8 mouse cellular contexts compared by ENCODE assay signal in genomic region chr2:153585981-153586380, GRCm38 (mm10). TPM values are rescaled to one million over a fixed set of nuclear protein-coding genes. Genes with fewer than 3 reads are reported as not detected.
DNase-seq lines count a peak whose midpoint lies in the region; ATAC-seq and TF ChIP-seq lines count a peak whose summit lies in the region.

No protein-coding gene starts in this region.

- no peak for TF ChIP-seq RAD21 in MEL (IDR thresholded peaks at IDR 0.05; ENCODE audit: low read depth, low read length)

- H3K36me3 ChIP-seq in intestine, embryonic 14.5 days (ENCODE audit: control insufficient read depth, insufficient read depth, low read length), result no peaks in the 10 kb centered on the region
- H3K36me3 ChIP-seq in intestine, embryonic 16.5 days (ENCODE audit: control insufficient read depth, insufficient read depth, low read length), result no peaks in the 10 kb centered on the region
- peaks cover 0 to 12% of the 10 kb centered on the region in 2 experiments; a peak in 2 of 4 replicates for H3K36me3 ChIP-seq in MEL (ENCODE audit: control insufficient read depth in 1 of 2, insufficient read depth in 2 of 2, low read length in 2 of 2)
- H3K36me3 ChIP-seq in forebrain, embryonic 14.5 days (ENCODE audit: control insufficient read depth, insufficient read depth, low read length), result no peaks in the 10 kb centered on the region
- no peaks in the 10 kb centered on the region for H3K36me3 ChIP-seq in liver, postnatal 0 days (replicated peaks; ENCODE audit: insufficient read depth, low read length)

- ATAC-seq in intestine, embryonic 14.5 days (replicated peaks; ENCODE audit: low FRiP score, low TSS enrichment, low read depth), result no peak
- ATAC-seq in intestine, embryonic 16.5 days, result no peak
- no peak for ATAC-seq in forebrain, embryonic 14.5 days
- ATAC-seq in liver, postnatal 0 days, result no peak

- no peak overlapping the region for H3K9ac ChIP-seq in intestine, embryonic 14.5 days (ENCODE audit: low read length)
- no peak overlapping the region for H3K9ac ChIP-seq in intestine, embryonic 16.5 days (ENCODE audit: low read depth, low read length)
- H3K9ac ChIP-seq in MEL (ENCODE audit: control insufficient read depth, low read depth, low read length, poor library complexity, severe bottlenecking), result peak overlapping the region; percentile 80
- H3K9ac ChIP-seq in forebrain, embryonic 14.5 days (ENCODE audit: low read length), result no peak overlapping the region
- H3K9ac ChIP-seq in liver, postnatal 0 days (replicated peaks), result no peak overlapping the region

- TF ChIP-seq POLR2A in MEL (IDR thresholded peaks at IDR 0.05; ENCODE audit: control insufficient read depth in 1 of 2, insufficient read depth in 1 of 2, low read depth in 1 of 2, low read length in 2 of 2, poor library complexity in 1 of 2), result no peak

- DNase-seq in intestine, embryonic 14.5 days (ENCODE audit: low spot score), result no peak
- DNase-seq in MEL (ENCODE audit: low read depth, low spot score), result no peak
- DNase-seq in forebrain, embryonic 14.5 days (ENCODE audit: low spot score), result no peak
- DNase-seq in liver, postnatal 0 days, result no peak
- no peak for DNase-seq in layer of hippocampus, postnatal 25 days (ENCODE audit: extremely low spot score in 1 of 2, low spot score in 1 of 2)
- DNase-seq in adrenal gland, postnatal 36 days, result no peak
- no peak for DNase-seq in left cerebral cortex, adult 8-10 months (ENCODE audit: low spot score in 2 of 2)

- 0 out of 2 replicates have a peak, but pooled peaks cover 2% of the 10 kb centered on the region for H3K4me1 ChIP-seq in intestine, embryonic 14.5 days (replicated peaks; ENCODE audit: control insufficient read depth, insufficient read depth, low read length)
- peaks cover 27% of the 10 kb centered on the region for H3K4me1 ChIP-seq in intestine, embryonic 16.5 days (ENCODE audit: control insufficient read depth, insufficient read depth, low read length)
- H3K4me1 ChIP-seq in MEL (ENCODE audit: control insufficient read depth in 1 of 2, insufficient read depth in 2 of 2, low read length in 2 of 2), result peaks cover 6 to 24% of the 10 kb centered on the region in 2 experiments
- H3K4me1 ChIP-seq in forebrain, embryonic 14.5 days (ENCODE audit: control insufficient read depth, insufficient read depth, low read length), result peaks cover 9% of the 10 kb centered on the region
- peaks cover 25% of the 10 kb centered on the region for H3K4me1 ChIP-seq in liver, postnatal 0 days (ENCODE audit: insufficient read depth)

- 71% methylated on average over 6 of the region's 6 CpGs for WGBS in intestine, embryonic 14.5 days
- WGBS in intestine, embryonic 16.5 days, result 72% methylated on average over 6 of the region's 6 CpGs
- 68% methylated on average over 6 of the region's 6 CpGs for WGBS in forebrain, embryonic 14.5 days
- WGBS in liver, postnatal 0 days (ENCODE audit: insufficient replicate concordance), result 49% methylated on average over 6 of the region's 6 CpGs

- no peak for TF ChIP-seq CTCF in MEL (IDR thresholded peaks at IDR 0.05 in 2 of 3, conservative IDR thresholded peaks at IDR 0.05 in 1 of 3; ENCODE audit: control insufficient read depth in 1 of 3, insufficient read depth in 1 of 3, low read depth in 2 of 3, low read length in 3 of 3, poor library complexity in 1 of 3, severe bottlenecking in 1 of 3)
- TF ChIP-seq CTCF in liver, postnatal 0 days (IDR thresholded peaks at IDR 0.05; ENCODE audit: low read depth), result no peak

- TF ChIP-seq EP300 in MEL (IDR thresholded peaks at IDR 0.05; ENCODE audit: low read depth in 1 of 2, low read length in 2 of 2), result no peak
- TF ChIP-seq EP300 in liver, postnatal 0 days (IDR thresholded peaks at IDR 0.05; ENCODE audit: low read depth), result no peak

- peak overlapping the region; percentile 45 for H3K4me2 ChIP-seq in intestine, embryonic 14.5 days (ENCODE audit: low read length)
- no peak overlapping the region for H3K4me2 ChIP-seq in intestine, embryonic 16.5 days (ENCODE audit: low read depth, low read length)
- peak overlapping the region; percentile 46; the same call in 1 of the 2 replicates for H3K4me2 ChIP-seq in forebrain, embryonic 14.5 days (ENCODE audit: low read length)
- peak overlapping the region; percentile 67 for H3K4me2 ChIP-seq in liver, postnatal 0 days (ENCODE audit: low read depth, low read length)

- peaks cover 5% of the 10 kb centered on the region; the same call in 1 of the 2 replicates for H3K79me2 ChIP-seq in MEL (ENCODE audit: control insufficient read depth, insufficient read depth, low read length, poor library complexity)

- H3K27me3 ChIP-seq in intestine, embryonic 14.5 days (replicated peaks; ENCODE audit: control insufficient read depth, insufficient read depth, low read length), result no peaks in the 10 kb centered on the region
- H3K27me3 ChIP-seq in intestine, embryonic 16.5 days (replicated peaks; ENCODE audit: control insufficient read depth, insufficient read depth, low read length), result no peaks in the 10 kb centered on the region
- H3K27me3 ChIP-seq in MEL (ENCODE audit: control insufficient read depth in 1 of 2, insufficient read depth in 2 of 2, low read length in 2 of 2), result no peaks in the 10 kb centered on the region
- H3K27me3 ChIP-seq in forebrain, embryonic 14.5 days (replicated peaks; ENCODE audit: control insufficient read depth, insufficient read depth, low read length), result no peaks in the 10 kb centered on the region
- no peaks in the 10 kb centered on the region for H3K27me3 ChIP-seq in liver, postnatal 0 days (ENCODE audit: insufficient read depth, low read length)

- no peak overlapping the region for H3K27ac ChIP-seq in intestine, embryonic 14.5 days (ENCODE audit: low read depth)
- H3K27ac ChIP-seq in intestine, embryonic 16.5 days (ENCODE audit: low read length), result no peak overlapping the region
- peak overlapping the region; percentile 42 for H3K27ac ChIP-seq in MEL (ENCODE audit: control insufficient read depth, low read depth, low read length)
- no peak overlapping the region for H3K27ac ChIP-seq in forebrain, embryonic 14.5 days (ENCODE audit: low read depth, low read length)
- no peak overlapping the region for H3K27ac ChIP-seq in liver, postnatal 0 days (ENCODE audit: low read depth)

- no peaks in the 10 kb centered on the region for H3K9me3 ChIP-seq in intestine, embryonic 14.5 days (ENCODE audit: control insufficient read depth, low read length)
- H3K9me3 ChIP-seq in intestine, embryonic 16.5 days (ENCODE audit: control insufficient read depth, low read length), result no peaks in the 10 kb centered on the region
- no peaks in the 10 kb centered on the region for H3K9me3 ChIP-seq in MEL (replicated peaks; ENCODE audit: insufficient read depth, low read length)
- H3K9me3 ChIP-seq in forebrain, embryonic 14.5 days (replicated peaks; ENCODE audit: control insufficient read depth, low read length), result no peaks in the 10 kb centered on the region
- no peaks in the 10 kb centered on the region for H3K9me3 ChIP-seq in liver, postnatal 0 days (ENCODE audit: low read length)

- H3K4me3 ChIP-seq in intestine, embryonic 14.5 days (ENCODE audit: low read depth, low read length), result no peak overlapping the region
- no peak overlapping the region for H3K4me3 ChIP-seq in intestine, embryonic 16.5 days (ENCODE audit: low read length)
- peak overlapping the region; percentile 62 to 78 for H3K4me3 ChIP-seq in MEL (ENCODE audit: control insufficient read depth in 1 of 2, insufficient read depth in 1 of 2, low read depth in 2 of 2, low read length in 2 of 2)
- no peak overlapping the region for H3K4me3 ChIP-seq in forebrain, embryonic 14.5 days (ENCODE audit: low read depth, low read length)
- H3K4me3 ChIP-seq in liver, postnatal 0 days (ENCODE audit: low read depth, low read length), result no peak overlapping the region

TF ChIP-seq in MEL, 35 proteins besides CTCF, POLR2A, EP300 and RAD21:
- TF ChIP-seq NELFE (IDR thresholded peaks at IDR 0.05; ENCODE audit: low read depth, low read length) (no peak), KAT2A (conservative IDR thresholded peaks at IDR 0.05; ENCODE audit: low read depth, low read length) (no peak), POLR2AphosphoS5 (IDR thresholded peaks at IDR 0.05; ENCODE audit: borderline replicate concordance, low read depth, low read length) (no peak), TAL1 (IDR thresholded peaks at IDR 0.05; ENCODE audit: low read length) (peak; percentile 58), MYC (IDR thresholded peaks at IDR 0.05; ENCODE audit: low read depth, low read length) (no peak)

RNA-seq across cellular contexts. Expression of gene Commd7, which starts 46.6 kb away (rescaled TPM):
- 67.0 and 76.6 TPM in 2 replicates for polyA plus RNA-seq in intestine, embryonic 14.5 days (2014; fragmentation: Nextera tagmentation; extraction: Ambion mirVana)
- polyA plus RNA-seq in intestine, embryonic 16.5 days (2015; fragmentation: Nextera tagmentation; extraction: Ambion mirVana), result 84.5 and 88.4 TPM in 2 replicates
- 25.3 and 25.5 TPM in 2 replicates for total RNA-seq in MEL (2012; rRNA removed)
- polyA plus RNA-seq in MEL (2012; ENCODE audit: insufficient read depth in 1 of 2, insufficient read length in 2 of 2, low read depth in 1 of 2, low replicate concordance in 2 of 2, missing spikeins in 1 of 2), result 10 to 100 TPM in 1 of 2 experiments, not detected in 1; 36.1 TPM
- polyA plus RNA-seq in forebrain, embryonic 14.5 days (2014; fragmentation: Nextera tagmentation; extraction: Ambion mirVana), result 86.9 and 95.9 TPM in 2 replicates
- 31.2 and 32.9 TPM in 2 replicates for polyA plus RNA-seq in liver, postnatal 0 days (2015; fragmentation: Nextera tagmentation; extraction: Ambion mirVana)
- total RNA-seq in layer of hippocampus, postnatal 25 days (2021), result 10 to 100 TPM; 29.1 to 30.9 TPM
- total RNA-seq in adrenal gland, postnatal 36 days (2021), result 10 to 100 TPM; 36.6 to 44.7 TPM
- total RNA-seq in left cerebral cortex, adult 8-10 months (2022), result 10 to 100 TPM; 26.1 to 31.6 (median 28.6) TPM

RNA-seq across cellular contexts. Expression of gene Nol4l, which starts 56.2 kb away (rescaled TPM):
- polyA plus RNA-seq in intestine, embryonic 14.5 days (2014; fragmentation: Nextera tagmentation; extraction: Ambion mirVana), result 26.4 and 27.9 TPM in 2 replicates
- 28.6 and 34.2 TPM in 2 replicates for polyA plus RNA-seq in intestine, embryonic 16.5 days (2015; fragmentation: Nextera tagmentation; extraction: Ambion mirVana)
- total RNA-seq in MEL (2012; rRNA removed), result 4.4 and 4.5 TPM in 2 replicates
- 1 to 10 TPM in 1 of 2 experiments, not detected in 1; 7.1 TPM for polyA plus RNA-seq in MEL (2012; ENCODE audit: insufficient read depth in 1 of 2, insufficient read length in 2 of 2, low read depth in 1 of 2, low replicate concordance in 2 of 2, missing spikeins in 1 of 2)
- polyA plus RNA-seq in forebrain, embryonic 14.5 days (2014; fragmentation: Nextera tagmentation; extraction: Ambion mirVana), result 31.4 and 42.0 TPM in 2 replicates
- polyA plus RNA-seq in liver, postnatal 0 days (2015; fragmentation: Nextera tagmentation; extraction: Ambion mirVana), result 1.7 and 1.9 TPM in 2 replicates
- 10 to 100 TPM; 42.7 to 48.9 TPM for total RNA-seq in layer of hippocampus, postnatal 25 days (2021)
- total RNA-seq in adrenal gland, postnatal 36 days (2021), result 10 to 100 TPM; 12.8 to 13.3 TPM
- total RNA-seq in left cerebral cortex, adult 8-10 months (2022), result 10 to 100 TPM; 41.1 to 48.9 (median 45.1) TPM

Comparison
In these comparisons a context has a peak if more than half of its experiments do, and no peak if none do; other contexts are left out.
1. H3K4me3 ChIP-seq: peak in MEL (2 of 2); none in intestine, embryonic 14.5 days (single experiment), intestine, embryonic 16.5 days (single experiment), forebrain, embryonic 14.5 days (single experiment) and liver, postnatal 0 days (single experiment).